Mouse (Mus musculus) right cerebral cortex, adult 18-20 months (tissue): Measurements from ENCODE around the gene Pld4.

Experiments
- DNase-seq: peaks from one replicate; pipeline ENCODE4 v3.0.0; 2022; ENCODE audit warnings: mixed read lengths

Gene Pld4

DNA sequence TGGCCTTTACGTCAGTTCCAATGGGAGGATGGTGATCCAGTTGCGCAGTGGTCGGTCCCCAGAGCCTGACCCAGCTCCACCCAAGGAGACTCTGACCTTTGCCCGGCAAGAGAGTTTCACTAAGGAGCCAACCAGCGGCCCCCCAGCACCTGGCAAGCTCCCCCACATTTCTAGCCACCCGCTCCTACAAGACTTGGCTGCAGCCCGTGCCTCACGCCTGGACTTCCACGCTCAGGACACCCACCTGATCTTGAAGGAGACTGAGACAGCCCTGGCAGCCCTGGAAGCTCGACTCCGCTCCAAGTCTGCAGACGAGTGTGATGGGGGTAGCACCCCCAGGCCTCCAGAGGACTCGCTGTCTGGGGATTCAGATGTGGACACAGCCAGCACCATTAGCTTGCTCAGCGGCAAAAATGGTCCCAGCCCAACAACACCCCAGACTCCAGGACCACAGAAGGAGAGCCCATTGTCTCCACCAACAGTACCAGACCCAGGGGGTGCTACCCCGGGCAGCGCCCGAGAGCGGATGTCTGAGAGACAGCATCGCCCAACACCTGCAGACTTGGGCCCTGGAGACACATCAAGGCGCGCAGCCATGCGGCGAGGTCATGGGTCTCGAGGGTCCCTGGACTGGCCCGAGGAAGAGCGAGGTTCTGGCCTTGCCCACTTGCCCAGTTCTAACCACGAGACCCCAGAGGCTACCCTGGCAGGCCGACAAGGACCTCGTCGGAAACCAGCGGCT lies 22.0 kb upstream of the Pld4 start:
- DNase-seq, result no peak

DNA sequence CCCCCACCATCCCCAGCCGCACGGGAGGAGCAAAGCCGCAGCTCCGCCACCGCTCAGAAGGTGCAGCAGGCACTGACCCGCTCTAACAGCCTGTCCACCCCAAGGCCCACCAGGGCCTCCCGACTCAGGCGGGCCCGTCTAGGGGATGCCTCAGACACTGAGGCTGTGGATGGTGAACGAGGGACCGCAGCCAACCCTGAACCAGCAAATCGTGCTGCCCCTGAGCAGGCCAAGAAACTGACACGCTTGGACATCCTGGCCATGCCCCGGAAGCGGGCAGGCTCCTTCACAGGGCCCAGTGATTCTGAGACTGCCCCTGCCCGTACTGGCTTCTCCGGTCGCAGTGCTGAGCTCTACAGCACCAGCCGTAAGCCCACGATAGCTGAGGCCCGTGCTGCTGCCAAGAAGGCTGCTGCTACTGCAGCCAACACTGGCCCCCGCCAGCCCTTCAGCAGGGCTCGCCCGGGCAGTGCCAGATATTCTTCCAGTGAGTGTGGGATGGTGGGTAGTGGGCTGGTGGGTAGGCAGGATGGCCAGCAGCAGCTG lies 21.4 kb upstream of the Pld4 start:
- no peak for DNase-seq

GRCm38 (mm10) chr12:112742768-112743167 lies 17.7 kb upstream of the Pld4 start:
- DNase-seq, result no peak

GRCm38 (mm10) chr12:112743168-112743975 lies 17.1 kb upstream of the Pld4 start:
- DNase-seq, result peak; percentile 90

- no peak for DNase-seq
Observed at GRCm38 (mm10) chr12:112744211-112744610, 16.2 kb upstream of the Pld4 start.

DNA sequence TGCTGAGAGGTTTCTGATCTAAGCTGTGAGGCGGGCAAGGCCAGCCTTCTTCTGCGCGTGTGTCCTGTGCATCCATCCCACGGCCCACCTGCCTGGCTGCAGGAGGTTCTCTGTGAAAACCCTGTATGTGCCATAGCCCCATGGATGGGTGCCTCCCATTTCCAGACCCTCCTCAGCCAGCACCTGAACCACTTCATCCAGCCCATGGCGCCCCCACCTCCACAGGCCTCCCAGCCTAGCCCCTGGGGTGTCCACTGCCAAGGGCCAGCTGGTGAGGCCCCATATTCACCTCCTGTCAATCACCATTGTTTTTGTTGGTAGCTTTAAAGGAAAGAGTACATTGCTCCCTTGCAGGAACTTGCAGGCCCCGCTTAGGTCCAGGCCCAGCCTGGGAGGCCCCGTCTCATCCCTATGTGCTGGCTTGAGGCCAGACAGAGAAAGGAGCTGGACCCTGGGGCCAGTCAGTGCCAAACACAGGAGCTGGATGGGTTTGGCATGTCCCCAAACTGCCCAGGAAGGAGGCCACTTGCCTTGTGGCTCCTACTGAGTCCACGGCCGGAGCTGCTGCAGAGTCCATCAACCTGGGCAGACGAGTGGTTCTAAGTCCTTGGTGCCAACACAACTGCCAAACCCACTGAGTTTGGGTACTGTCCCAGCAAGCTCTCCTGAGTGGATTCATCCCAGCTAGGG lies 15.4 kb upstream of the Pld4 start:
- DNase-seq, result no peak

DNA sequence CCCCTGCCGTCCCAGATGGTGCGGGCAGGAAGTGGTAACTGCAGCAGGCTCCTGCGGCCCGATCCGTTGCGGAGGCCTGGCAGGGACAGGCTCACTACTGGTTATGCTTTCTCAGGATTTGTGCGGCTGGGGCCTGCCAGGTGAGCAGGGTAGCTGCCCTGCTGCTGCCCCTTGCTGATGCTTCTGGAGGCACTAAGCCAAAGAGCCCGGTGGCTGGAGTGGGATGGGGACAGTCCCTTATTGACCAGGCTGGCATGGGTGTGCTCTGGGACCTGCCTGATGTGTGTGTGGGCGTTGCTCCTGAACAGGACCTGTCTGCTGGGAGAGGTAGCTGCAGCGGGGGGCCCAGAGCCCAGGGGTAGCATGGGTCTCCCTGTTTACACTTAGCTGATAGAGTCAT lies 14.7 kb upstream of the Pld4 start:
- DNase-seq, result no peak

- no peak for DNase-seq
Observed at GRCm38 (mm10) chr12:112746461-112746807, 14.0 kb upstream of the Pld4 start.

DNA sequence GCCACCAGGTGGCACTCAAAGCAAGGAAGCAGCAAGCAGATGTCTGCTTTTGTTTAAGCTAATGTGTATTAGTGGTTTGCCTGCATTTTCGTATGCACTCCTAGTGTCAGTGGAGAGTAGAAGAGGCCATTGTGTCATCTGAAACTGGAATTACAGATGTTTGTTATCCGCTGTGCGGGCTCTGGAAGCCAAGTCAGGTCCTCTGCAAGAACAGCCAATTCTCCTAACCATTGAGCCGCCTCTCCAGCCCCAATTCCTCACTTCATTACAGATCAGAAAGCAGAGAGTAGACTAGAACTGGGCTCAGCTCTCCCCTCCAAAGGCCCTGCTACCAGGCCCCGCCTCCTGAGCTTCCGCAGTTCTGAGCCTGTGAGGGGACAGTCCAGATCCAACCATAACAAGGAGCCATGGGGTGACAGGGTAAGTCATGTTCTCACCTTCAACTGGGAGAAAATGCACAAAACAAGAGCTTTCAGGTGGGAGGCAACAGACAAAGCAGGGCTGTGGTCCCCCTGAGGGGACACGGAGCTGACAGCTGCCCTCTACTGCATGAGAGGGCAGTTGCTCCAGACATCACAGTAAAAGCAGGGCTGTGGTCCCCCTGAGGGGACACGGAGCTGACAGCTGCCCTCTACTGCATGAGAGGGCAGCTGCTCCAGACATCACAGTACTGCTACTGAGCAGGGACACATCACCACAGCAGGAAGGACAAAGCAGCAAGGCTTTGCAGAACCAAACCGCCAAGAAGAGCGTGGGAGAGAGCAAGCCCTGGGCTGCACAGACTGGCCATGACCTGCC lies 13.4 kb upstream of the Pld4 start:
- no peak for DNase-seq

DNA sequence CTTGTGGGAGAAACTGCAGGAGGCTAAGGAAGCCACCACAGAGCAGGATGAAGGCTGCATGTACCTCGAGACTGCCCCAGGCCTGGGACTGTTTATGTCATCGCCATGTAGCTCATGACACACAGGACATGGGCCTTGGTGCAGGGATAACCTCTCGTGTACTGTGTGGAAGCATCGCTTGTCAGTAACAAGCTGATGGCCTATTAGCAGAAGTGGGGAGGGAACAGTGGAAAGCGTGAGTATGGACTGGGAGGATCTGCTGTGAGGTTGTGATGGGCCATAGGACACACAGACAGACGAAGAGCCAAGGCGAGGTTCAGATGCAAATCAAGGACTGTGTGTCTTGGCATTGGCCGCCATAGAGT lies 12.9 kb upstream of the Pld4 start:
- no peak for DNase-seq

DNA sequence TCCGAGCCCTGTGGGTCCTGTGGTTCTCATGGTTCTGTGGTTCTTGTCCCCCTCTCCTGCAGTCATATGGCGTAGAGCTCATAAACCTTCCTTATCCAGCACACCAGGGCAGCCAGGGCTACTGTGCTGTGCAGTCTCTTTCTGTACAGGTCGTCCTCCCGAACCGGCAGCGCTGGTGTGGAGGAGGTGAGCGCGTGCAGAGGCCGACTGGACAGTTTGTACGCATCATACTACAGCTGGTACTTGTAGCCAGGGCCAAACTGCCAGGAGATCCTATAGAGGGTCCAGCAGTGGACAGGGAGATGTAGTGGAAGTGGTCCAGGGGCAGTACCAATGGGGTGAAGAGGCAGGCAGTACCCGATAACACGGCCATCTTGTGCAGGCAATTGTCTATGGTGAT lies 9.5 kb upstream of the Pld4 start:
- no peak for DNase-seq

DNA sequence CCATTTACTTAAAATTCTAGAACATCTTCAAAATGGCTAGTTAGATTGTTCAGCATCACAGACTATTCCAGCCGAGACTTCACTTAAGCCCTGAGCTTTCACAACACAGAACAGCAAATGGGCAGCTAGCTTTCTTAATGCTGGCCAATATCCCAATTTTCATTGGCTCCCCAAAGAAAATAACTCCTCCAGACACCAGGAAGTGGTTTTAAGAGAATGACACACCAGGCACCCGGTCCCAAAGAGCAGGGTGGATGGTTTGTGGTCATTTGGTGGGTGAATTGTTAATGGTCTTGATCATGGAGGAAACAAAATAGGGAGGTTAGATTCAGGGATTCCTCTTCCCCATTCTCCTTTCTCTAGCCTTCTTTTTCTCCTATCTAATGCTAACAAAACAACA lies 8.1 kb upstream of the Pld4 start:
- DNase-seq, result no peak

GRCm38 (mm10) chr12:112755900-112756299 lies 4.6 kb upstream of the Pld4 start:
- no peak for DNase-seq

DNA sequence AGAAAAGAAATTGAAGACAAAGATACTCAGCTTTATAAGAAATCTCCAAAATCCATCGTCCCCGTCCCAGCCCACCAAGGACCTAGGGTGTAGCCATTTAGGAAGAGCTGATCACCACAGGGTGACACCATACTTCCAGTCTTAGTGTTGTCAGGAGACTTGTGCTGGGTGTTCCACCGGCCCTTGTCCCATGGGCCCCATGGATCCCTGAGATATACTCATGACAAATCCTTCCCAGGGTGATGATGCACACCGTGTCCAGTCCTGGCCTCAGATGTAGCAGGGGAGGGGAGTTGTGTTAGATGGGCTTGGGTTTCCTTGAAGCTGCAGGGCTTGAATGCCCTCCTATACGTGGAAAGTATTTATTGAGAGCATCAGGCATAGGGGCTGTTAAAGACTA lies 2.6 kb upstream of the Pld4 start:
- no peak for DNase-seq

- DNase-seq, result no peak
Observed at GRCm38 (mm10) chr12:112759471-112759870, 984 bp upstream of the Pld4 start.

- DNase-seq, result no peak
Observed at GRCm38 (mm10) chr12:112761411-112761810, 956 bp downstream of the Pld4 start.

GRCm38 (mm10) chr12:112762018-112762417 lies 1.6 kb downstream of the Pld4 start:
- no peak for DNase-seq

- DNase-seq, result no peak
Observed at GRCm38 (mm10) chr12:112763176-112763575, 2.7 kb downstream of the Pld4 start.

DNA sequence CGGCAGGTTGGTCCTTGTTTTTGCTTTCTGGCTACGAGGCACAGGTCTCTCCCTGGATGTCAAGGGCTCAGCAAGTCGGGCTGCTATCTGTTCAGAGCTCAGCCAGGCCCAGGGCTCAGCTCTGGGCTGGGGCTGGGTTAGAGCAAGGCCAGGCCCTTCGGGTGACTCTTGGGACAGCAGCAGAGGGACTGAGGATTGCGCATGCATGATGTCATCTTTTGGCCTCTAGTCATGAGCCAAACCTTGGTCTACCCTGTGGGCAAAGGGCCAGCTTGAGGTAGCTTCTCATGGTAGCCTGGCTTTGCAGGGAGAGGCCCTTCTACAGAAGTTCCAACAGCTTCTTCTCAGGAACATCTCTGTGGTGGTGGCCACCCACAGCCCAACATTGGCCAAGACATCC lies 3.7 kb downstream of the Pld4 start:
- DNase-seq, result no peak

DNA sequence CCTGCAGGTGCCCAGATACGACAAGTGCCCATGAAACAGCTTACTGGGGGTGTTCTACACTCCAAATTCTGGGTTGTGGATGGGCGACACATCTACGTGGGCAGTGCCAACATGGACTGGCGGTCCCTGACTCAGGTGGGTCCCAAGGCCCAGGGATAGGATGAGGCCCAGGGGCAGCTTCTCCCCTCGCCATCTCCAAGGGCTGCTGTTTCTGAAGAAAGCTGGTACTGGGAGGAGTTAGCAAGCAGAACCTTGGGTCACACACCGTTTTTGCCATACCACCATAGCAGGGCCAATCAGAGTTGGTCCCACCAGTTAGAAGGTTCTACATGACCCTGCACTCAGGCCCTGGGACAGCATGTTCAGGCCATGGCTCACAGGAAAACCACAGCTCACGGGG lies 4.5 kb downstream of the Pld4 start:
- DNase-seq, result no peak

DNA sequence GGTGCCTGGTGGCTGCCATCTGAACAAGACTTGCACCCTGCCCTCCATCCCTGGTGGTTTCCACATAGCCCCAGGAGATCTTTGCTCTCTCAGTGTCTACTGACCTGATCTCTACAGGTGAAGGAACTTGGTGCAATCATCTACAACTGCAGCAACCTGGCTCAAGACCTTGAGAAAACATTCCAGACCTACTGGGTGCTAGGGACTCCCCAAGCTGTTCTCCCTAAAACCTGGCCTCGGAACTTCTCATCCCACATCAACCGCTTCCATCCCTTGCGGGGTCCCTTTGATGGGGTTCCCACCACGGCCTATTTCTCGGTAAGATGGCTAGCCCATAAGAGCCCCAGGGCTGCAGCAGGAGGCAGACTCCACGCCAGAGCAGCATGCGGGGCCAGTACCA lies 6.1 kb downstream of the Pld4 start:
- no peak for DNase-seq

DNA sequence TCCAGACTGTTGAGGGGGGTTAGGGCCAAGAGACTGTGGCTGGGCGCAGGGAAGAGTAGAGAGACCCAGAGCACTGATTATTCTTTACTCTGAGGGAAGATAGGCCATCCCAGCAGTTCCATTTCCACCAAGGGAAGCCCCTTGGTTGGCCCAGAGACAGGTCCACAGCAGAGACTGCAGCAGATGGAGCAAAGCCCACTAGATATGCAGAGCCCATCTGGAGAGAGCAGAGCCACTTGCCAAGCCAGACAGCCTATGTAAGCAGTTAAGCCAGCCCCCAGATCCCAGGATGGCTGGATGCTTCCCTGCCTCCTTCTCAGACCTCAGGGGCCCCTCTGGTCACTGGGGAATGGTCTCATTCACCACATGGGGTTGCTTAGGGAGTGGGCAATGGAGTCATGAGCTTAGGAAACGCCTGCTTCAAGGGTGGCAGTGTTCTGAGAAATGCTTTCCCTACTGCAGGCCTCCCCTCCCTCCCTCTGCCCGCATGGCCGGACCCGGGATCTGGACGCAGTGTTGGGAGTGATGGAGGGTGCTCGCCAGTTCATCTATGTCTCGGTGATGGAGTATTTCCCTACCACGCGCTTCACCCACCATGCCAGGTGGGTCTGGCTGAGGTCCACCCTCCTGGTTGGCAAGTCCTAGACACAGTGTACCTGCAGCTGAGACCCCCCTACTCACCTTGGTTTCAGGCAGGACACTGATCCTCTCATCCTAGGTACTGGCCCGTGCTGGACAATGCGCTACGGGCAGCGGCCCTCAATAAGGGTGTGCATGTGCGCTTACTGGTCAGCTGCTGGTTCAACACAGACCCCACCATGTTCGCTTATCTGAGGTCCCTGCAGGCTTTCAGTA lies 6.8 kb downstream of the Pld4 start:
- no peak for DNase-seq
